Mouse (Mus musculus) C2C12 (cell line): Measurements from ENCODE around the gene Hmox1. TPM values are rescaled to one million over a fixed set of nuclear protein-coding genes. Genes with fewer than 3 reads are reported as not detected.
A peak's percentile ranks its signal among the peaks of the same experiment; 100 is the strongest.

ENCODE experiments used
- H3K27me3 ChIP-seq: one replicate; pipeline ENCODE4 v1.6.1; 2011; ENCODE audit not compliant: control insufficient read depth, insufficient read depth, insufficient read length
- H3K36me3 ChIP-seq: one replicate; pipeline ENCODE4 v1.6.1; 2011; ENCODE audit not compliant: control insufficient read depth, insufficient read depth
- H3K4me3 ChIP-seq: one replicate; pipeline ENCODE4 v1.5.1; 2011; ENCODE audit warnings: mild to moderate bottlenecking, control low read depth; ENCODE audit not compliant: poor library complexity, insufficient read depth, severe bottlenecking
- H3K79me2 ChIP-seq: one replicate; pipeline ENCODE4 v1.6.1; 2011; ENCODE audit not compliant: control insufficient read depth, insufficient read depth
- H3K79me3 ChIP-seq: one replicate; pipeline ENCODE4 v1.6.1; 2011; ENCODE audit warnings: low read depth, control low read depth
- H3ac ChIP-seq: one replicate; pipeline ENCODE3; 2011; ENCODE audit warnings: low read depth; ENCODE audit not compliant: control insufficient read depth, insufficient read length
- CEBPB ChIP-seq: IDR thresholded peaks from one replicate; pipeline ENCODE4 v1.6.1; 2011; ENCODE audit warnings: low read depth, mild to moderate bottlenecking, control low read depth, moderate library complexity
- CTCF ChIP-seq: IDR thresholded peaks from one replicate; pipeline ENCODE4 v1.5.1; 2011; ENCODE audit not compliant: control insufficient read depth, insufficient read depth, insufficient read length
- FOSL1 ChIP-seq: IDR thresholded peaks from one replicate; pipeline ENCODE4 v1.8.0; 2011; ENCODE audit warnings: mild to moderate bottlenecking, low read length; ENCODE audit not compliant: poor library complexity, insufficient read depth, severe bottlenecking
- MAX ChIP-seq: IDR thresholded peaks from one replicate; pipeline ENCODE4 v1.6.1; 2011; ENCODE audit warnings: mild to moderate bottlenecking, control low read depth
- MYOD1 ChIP-seq: IDR thresholded peaks from one replicate; pipeline ENCODE4 v1.6.1; 2011; ENCODE audit warnings: low read depth; ENCODE audit not compliant: control insufficient read depth, insufficient read length
- MYOG ChIP-seq: IDR thresholded peaks from one replicate; pipeline ENCODE4 v1.6.1; 2011; ENCODE audit not compliant: control insufficient read depth, insufficient read length; ENCODE audit errors: extremely low read depth
- USF1 ChIP-seq: IDR thresholded peaks from one replicate; pipeline ENCODE4 v1.6.1; 2011; ENCODE audit warnings: low read depth, mild to moderate bottlenecking, control low read depth, moderate library complexity
- polyA plus RNA-seq: library from polyadenylated mRNA; unstranded; fragments of >200 nt; fragmentation: generic; extraction: Trizol; gene quantifications from one replicate; pipeline ENCODE4 v1.2.1, GENCODE M21; 2012; ENCODE audit warnings: missing spikeins

The Hmox1 gene
- polyA plus RNA-seq, 1 experiment: 248 TPM

DNA sequence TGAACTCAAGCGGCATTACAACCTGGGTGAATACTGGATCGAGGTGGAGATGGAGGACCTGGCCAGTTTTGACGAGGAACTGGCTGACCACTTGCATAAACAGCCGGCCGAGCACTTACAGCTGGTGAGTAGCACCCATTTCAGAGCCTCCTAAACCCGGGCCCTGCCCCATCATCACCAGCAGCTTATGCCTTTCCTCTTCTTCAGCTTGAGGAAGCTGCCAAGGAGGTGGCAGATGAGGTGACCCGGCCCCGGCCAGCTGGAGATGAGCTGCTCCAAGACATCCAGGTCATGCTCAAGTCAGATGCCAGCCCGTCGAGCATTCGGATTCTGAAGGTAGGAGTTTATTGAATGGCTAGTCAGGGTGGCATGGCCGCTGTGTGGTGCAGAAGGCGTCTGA lies 16.7 kb downstream of the Hmox1 start:
- TF ChIP-seq MYOD1 (no peak), FOSL1 (no peak), MAX (no peak), CTCF (no peak), MYOG (no peak), CEBPB (no peak), USF1 (no peak)
- H3K36me3 ChIP-seq: peaks cover 41% of the 10 kb centered on the region
- H3K79me2 ChIP-seq: peaks cover 38% of the 10 kb centered on the region
- H3ac ChIP-seq: peak overlapping the region; percentile 88
- H3K27me3 ChIP-seq: no peaks in the 10 kb centered on the region
- H3K4me3 ChIP-seq: peak overlapping the region; percentile 87
- peaks cover 32% of the 10 kb centered on the region for H3K79me3 ChIP-seq

GRCm38 (mm10) chr8:75118505-75118904 lies 25.1 kb downstream of the Hmox1 start:
- peaks cover 6% of the 10 kb centered on the region for H3K79me2 ChIP-seq
- H3K4me3 ChIP-seq: no peak overlapping the region
- no peaks in the 10 kb centered on the region for H3K27me3 ChIP-seq
- H3K79me3 ChIP-seq: peaks cover 3% of the 10 kb centered on the region
- no peak for TF ChIP-seq MAX
- no peak for TF ChIP-seq FOSL1
- no peak for TF ChIP-seq MYOD1
- no peak for TF ChIP-seq CTCF
- TF ChIP-seq USF1: no peak
- TF ChIP-seq MYOG: no peak
- no peak for TF ChIP-seq CEBPB
- H3ac ChIP-seq: no peak overlapping the region
- peaks cover 98% of the 10 kb centered on the region for H3K36me3 ChIP-seq

DNA sequence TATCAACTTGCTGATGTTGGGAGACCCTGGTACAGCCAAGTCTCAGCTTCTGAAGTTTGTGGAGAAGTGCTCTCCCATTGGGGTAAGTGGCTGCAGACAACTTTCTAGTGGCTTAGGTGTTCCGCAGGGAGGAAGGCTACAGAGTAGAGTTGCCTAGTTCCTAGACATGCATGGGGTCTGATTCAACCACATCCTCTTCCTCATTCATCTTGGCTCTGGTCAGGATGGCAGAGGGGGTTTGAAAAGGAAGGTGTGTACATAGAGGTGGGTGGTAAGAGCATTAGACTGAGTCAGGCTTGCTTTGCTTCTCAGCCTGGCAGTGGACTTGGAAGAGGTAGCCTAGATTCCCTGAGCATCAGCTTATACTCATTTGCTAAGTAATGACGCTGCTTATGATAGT lies 25.9 kb downstream of the Hmox1 start:
- Histone ChIP-seq H3K27me3 (no peaks in the 10 kb centered on the region), H3K4me3 (no peak overlapping the region), H3K79me2 (peaks cover 6% of the 10 kb centered on the region), H3K36me3 (peaks cover 98% of the 10 kb centered on the region), H3ac (no peak overlapping the region), H3K79me3 (peaks cover 2% of the 10 kb centered on the region)
- no peak for TF ChIP-seq MAX
- TF ChIP-seq FOSL1: no peak
- no peak for TF ChIP-seq MYOD1
- no peak for TF ChIP-seq CEBPB
- no peak for TF ChIP-seq USF1
- TF ChIP-seq MYOG: no peak
- TF ChIP-seq CTCF: no peak

- TF ChIP-seq MAX: no peak
- TF ChIP-seq MYOD1: no peak
- TF ChIP-seq FOSL1: no peak
- TF ChIP-seq MYOG: no peak
- TF ChIP-seq CTCF: no peak
- TF ChIP-seq USF1: no peak
- no peak for TF ChIP-seq CEBPB
- Histone ChIP-seq H3K27me3 (no peaks in the 10 kb centered on the region), H3K36me3 (peaks cover 98% of the 10 kb centered on the region), H3K79me2 (peaks cover 6% of the 10 kb centered on the region), H3K4me3 (no peak overlapping the region), H3K79me3 (peaks cover 2% of the 10 kb centered on the region), H3ac (no peak overlapping the region)
Observed at GRCm38 (mm10) chr8:75119747-75120146, 26.3 kb downstream of the Hmox1 start.

GRCm38 (mm10) chr8:75127406-75127805 lies 34.0 kb downstream of the Hmox1 start:
- no peaks in the 10 kb centered on the region for H3K27me3 ChIP-seq
- no peak overlapping the region for H3K4me3 ChIP-seq
- no peaks in the 10 kb centered on the region for H3K79me2 ChIP-seq
- no peak for TF ChIP-seq MAX
- no peak for TF ChIP-seq CEBPB
- no peak for TF ChIP-seq USF1
- TF ChIP-seq MYOD1: no peak
- TF ChIP-seq MYOG: no peak
- no peak for TF ChIP-seq FOSL1
- no peak for TF ChIP-seq CTCF
- no peak overlapping the region for H3ac ChIP-seq
- H3K79me3 ChIP-seq: no peaks in the 10 kb centered on the region
- H3K36me3 ChIP-seq: peaks cover 68% of the 10 kb centered on the region

- peaks cover 17% of the 10 kb centered on the region for H3K36me3 ChIP-seq
- no peak for TF ChIP-seq MYOG
- no peak for TF ChIP-seq FOSL1
- TF ChIP-seq CTCF: no peak
- no peak for TF ChIP-seq USF1
- TF ChIP-seq MAX: no peak
- TF ChIP-seq MYOD1: no peak
- no peak for TF ChIP-seq CEBPB
- no peaks in the 10 kb centered on the region for H3K79me2 ChIP-seq
- H3ac ChIP-seq: no peak overlapping the region
- H3K27me3 ChIP-seq: no peaks in the 10 kb centered on the region
- H3K4me3 ChIP-seq: no peak overlapping the region
- no peaks in the 10 kb centered on the region for H3K79me3 ChIP-seq
Observed at GRCm38 (mm10) chr8:75132485-75132884, 39.1 kb downstream of the Hmox1 start.
